Mouse (Mus musculus): ENCODE measurements around the gene Hs3st4. TPM values are rescaled to one million over a fixed set of nuclear protein-coding genes. Genes with fewer than 3 reads are reported as not detected.

The Hs3st4 gene
- 12.3 and 15.5 TPM in 2 replicates for polyA plus RNA-seq (2015; fragmentation: Nextera tagmentation; extraction: Ambion mirVana)

GRCm38 (mm10) chr7:123982461-123983038 lies at the start of gene Hs3st4:
TSS of gene Hs3st4 (plus strand) at chr7:123982869.
- Histone ChIP-seq H3K4me2 (ENCODE audit: low read length) (peak within 1 kb of the TSS; percentile 71), H3K4me3 (ENCODE audit: low read length) (peak within 1 kb of the TSS; percentile 70), H3K4me1 (ENCODE audit: control insufficient read depth, insufficient read depth, low read depth, low read length) (peaks cover 9% of the 10 kb centered on the region; the same call in 1 of the 2 replicates), H3K36me3 (ENCODE audit: control insufficient read depth, insufficient read depth, low read length) (no peaks in the 10 kb centered on the region), H3K9ac (ENCODE audit: low read depth, low read length) (peak within 1 kb of the TSS; percentile 76), H3K27ac (ENCODE audit: low read depth, low read length) (0 out of 2 replicates have a peak within 1 kb of the TSS, but pooled peaks have one; percentile 4), H3K27me3 (replicated peaks; ENCODE audit: control insufficient read depth, insufficient read depth, low read length) (peaks cover 23% of the 10 kb centered on the region), H3K9me3 (ENCODE audit: control insufficient read depth, low read length) (no peaks in the 10 kb centered on the region)
- peak; percentile 60 for ATAC-seq
- 0% methylated on average over 41 of the region's 74 CpGs for WGBS

- Histone ChIP-seq H3K9ac (ENCODE audit: low read depth, low read length) (no peak overlapping the region), H3K36me3 (ENCODE audit: control insufficient read depth, insufficient read depth, low read length) (no peaks in the 10 kb centered on the region), H3K4me1 (ENCODE audit: control insufficient read depth, insufficient read depth, low read depth, low read length) (no peaks in the 10 kb centered on the region), H3K4me3 (ENCODE audit: low read length) (no peak overlapping the region), H3K9me3 (ENCODE audit: control insufficient read depth, low read length) (no peaks in the 10 kb centered on the region), H3K27ac (ENCODE audit: low read depth, low read length) (no peak overlapping the region), H3K27me3 (replicated peaks; ENCODE audit: control insufficient read depth, insufficient read depth, low read length) (no peaks in the 10 kb centered on the region), H3K4me2 (ENCODE audit: low read length) (no peak overlapping the region)
- no peak for ATAC-seq
- WGBS: 84% methylated on average over 3 of the region's 3 CpGs
Measured at GRCm38 (mm10) chr7:123946836-123947235, 35.8 kb upstream of the Hs3st4 start.

GRCm38 (mm10) chr7:123963021-123963420 lies 19.6 kb upstream of the Hs3st4 start:
- 89% methylated on average over 5 of the region's 5 CpGs for WGBS
- Histone ChIP-seq H3K36me3 (ENCODE audit: control insufficient read depth, insufficient read depth, low read length) (no peaks in the 10 kb centered on the region), H3K4me3 (ENCODE audit: low read length) (no peak overlapping the region), H3K9me3 (ENCODE audit: control insufficient read depth, low read length) (peaks cover 3% of the 10 kb centered on the region; the same call in 1 of the 2 replicates), H3K4me1 (ENCODE audit: control insufficient read depth, insufficient read depth, low read depth, low read length) (no peaks in the 10 kb centered on the region), H3K27me3 (replicated peaks; ENCODE audit: control insufficient read depth, insufficient read depth, low read length) (no peaks in the 10 kb centered on the region), H3K4me2 (ENCODE audit: low read length) (no peak overlapping the region), H3K9ac (ENCODE audit: low read depth, low read length) (no peak overlapping the region), H3K27ac (ENCODE audit: low read depth, low read length) (no peak overlapping the region)
- no peak for ATAC-seq

- no peaks in the 10 kb centered on the region for H3K36me3 ChIP-seq (ENCODE audit: control insufficient read depth, insufficient read depth, low read length)
- H3K27ac ChIP-seq (ENCODE audit: low read depth, low read length): no peak overlapping the region
- no peak overlapping the region for H3K9ac ChIP-seq (ENCODE audit: low read depth, low read length)
- H3K27me3 ChIP-seq (replicated peaks; ENCODE audit: control insufficient read depth, insufficient read depth, low read length): no peaks in the 10 kb centered on the region
- no peak overlapping the region for H3K4me3 ChIP-seq (ENCODE audit: low read length)
- no peak overlapping the region for H3K4me2 ChIP-seq (ENCODE audit: low read length)
- no peak for ATAC-seq
- no peaks in the 10 kb centered on the region for H3K4me1 ChIP-seq (ENCODE audit: control insufficient read depth, insufficient read depth, low read depth, low read length)
- WGBS: 59% methylated on average over 10 of the region's 10 CpGs
- peaks cover 3% of the 10 kb centered on the region; the same call in 1 of the 2 replicates for H3K9me3 ChIP-seq (ENCODE audit: control insufficient read depth, low read length)
Measured at GRCm38 (mm10) chr7:123964559-123965142, 18.0 kb upstream of the Hs3st4 start.

- 78% methylated on average over 7 of the region's 7 CpGs for WGBS
- ATAC-seq: no peak
- no peak overlapping the region for H3K4me3 ChIP-seq (ENCODE audit: low read length)
- H3K4me2 ChIP-seq (ENCODE audit: low read length): no peak overlapping the region
- no peaks in the 10 kb centered on the region for H3K36me3 ChIP-seq (ENCODE audit: control insufficient read depth, insufficient read depth, low read length)
- H3K9me3 ChIP-seq (ENCODE audit: control insufficient read depth, low read length): peaks cover 3% of the 10 kb centered on the region; the same call in 1 of the 2 replicates
- no peaks in the 10 kb centered on the region for H3K4me1 ChIP-seq (ENCODE audit: control insufficient read depth, insufficient read depth, low read depth, low read length)
- no peak overlapping the region for H3K27ac ChIP-seq (ENCODE audit: low read depth, low read length)
- H3K27me3 ChIP-seq (replicated peaks; ENCODE audit: control insufficient read depth, insufficient read depth, low read length): no peaks in the 10 kb centered on the region
- no peak overlapping the region for H3K9ac ChIP-seq (ENCODE audit: low read depth, low read length)
Measured at GRCm38 (mm10) chr7:123965515-123965914, 17.2 kb upstream of the Hs3st4 start.

GRCm38 (mm10) chr7:123975441-123975840 lies 7.2 kb upstream of the Hs3st4 start:
- no peak for ATAC-seq
- Histone ChIP-seq H3K4me3 (ENCODE audit: low read length) (no peak overlapping the region), H3K27me3 (replicated peaks; ENCODE audit: control insufficient read depth, insufficient read depth, low read length) (peaks cover 4% of the 10 kb centered on the region; the same call in 1 of the 2 replicates), H3K9me3 (ENCODE audit: control insufficient read depth, low read length) (no peaks in the 10 kb centered on the region), H3K36me3 (ENCODE audit: control insufficient read depth, insufficient read depth, low read length) (no peaks in the 10 kb centered on the region), H3K4me2 (ENCODE audit: low read length) (no peak overlapping the region), H3K9ac (ENCODE audit: low read depth, low read length) (no peak overlapping the region), H3K27ac (ENCODE audit: low read depth, low read length) (no peak overlapping the region), H3K4me1 (ENCODE audit: control insufficient read depth, insufficient read depth, low read depth, low read length) (no peaks in the 10 kb centered on the region)
- WGBS: 44% methylated on average over 7 of the region's 7 CpGs

GRCm38 (mm10) chr7:123981435-123981834 lies 1.2 kb upstream of the Hs3st4 start:
- H3K9ac ChIP-seq (ENCODE audit: low read depth, low read length): no peak overlapping the region
- no peaks in the 10 kb centered on the region for H3K9me3 ChIP-seq (ENCODE audit: control insufficient read depth, low read length)
- H3K27me3 ChIP-seq (replicated peaks; ENCODE audit: control insufficient read depth, insufficient read depth, low read length): peaks cover 19% of the 10 kb centered on the region
- H3K36me3 ChIP-seq (ENCODE audit: control insufficient read depth, insufficient read depth, low read length): no peaks in the 10 kb centered on the region
- H3K4me2 ChIP-seq (ENCODE audit: low read length): peak overlapping the region; percentile 71
- peaks cover 9% of the 10 kb centered on the region; the same call in 1 of the 2 replicates for H3K4me1 ChIP-seq (ENCODE audit: control insufficient read depth, insufficient read depth, low read depth, low read length)
- no peak for ATAC-seq
- no peak overlapping the region for H3K4me3 ChIP-seq (ENCODE audit: low read length)
- WGBS: 11% methylated on average over 7 of the region's 7 CpGs
- H3K27ac ChIP-seq (ENCODE audit: low read depth, low read length): no peak overlapping the region

- Histone ChIP-seq H3K27me3 (replicated peaks; ENCODE audit: control insufficient read depth, insufficient read depth, low read length) (peaks cover 23% of the 10 kb centered on the region), H3K4me2 (ENCODE audit: low read length) (peak overlapping the region; percentile 71), H3K27ac (ENCODE audit: low read depth, low read length) (no peak overlapping the region), H3K4me3 (ENCODE audit: low read length) (peak overlapping the region; percentile 70), H3K36me3 (ENCODE audit: control insufficient read depth, insufficient read depth, low read length) (no peaks in the 10 kb centered on the region), H3K4me1 (ENCODE audit: control insufficient read depth, insufficient read depth, low read depth, low read length) (peaks cover 9% of the 10 kb centered on the region; the same call in 1 of the 2 replicates), H3K9ac (ENCODE audit: low read depth, low read length) (peak overlapping the region; percentile 76; the same call in 1 of the 2 replicates), H3K9me3 (ENCODE audit: control insufficient read depth, low read length) (no peaks in the 10 kb centered on the region)
- 4% methylated on average over 5 of the region's 5 CpGs for WGBS
- peak; percentile 35; the same call in 1 of the 2 replicates for ATAC-seq
Measured at GRCm38 (mm10) chr7:123982010-123982409, 659 bp upstream of the Hs3st4 start.
